Mouse (Mus musculus): ENCODE measurements around the gene Zyg11a. TPM values are rescaled to one million over a fixed set of nuclear protein-coding genes. Genes with fewer than 3 reads are reported as not detected.
"Not testable (repeated sequence)": the region's sequence is repeated elsewhere in the genome, so short reads cannot be mapped to it uniquely, and the experiment has no call there.

The Zyg11a gene
- polyA plus RNA-seq, 1 experiment from 2014 or later = not detected

- Histone ChIP-seq H3K9ac (ENCODE audit: low read length) (no peak overlapping the region), H3K4me3 (ENCODE audit: low read depth, low read length) (no peak overlapping the region), H3K9me3 (replicated peaks; ENCODE audit: control insufficient read depth, low read length) (no peaks in the 10 kb centered on the region; the same call in 1 of the 2 replicates), H3K4me2 (ENCODE audit: low read length) (no peak overlapping the region), H3K27me3 (replicated peaks; ENCODE audit: control insufficient read depth, insufficient read depth, low read length) (no peaks in the 10 kb centered on the region; the same call in 1 of the 2 replicates), H3K36me3 (ENCODE audit: control insufficient read depth, insufficient read depth, low read length) (no peaks in the 10 kb centered on the region), H3K27ac (ENCODE audit: low read depth, low read length) (no peak overlapping the region), H3K4me1 (ENCODE audit: control insufficient read depth, insufficient read depth, low read length) (peaks cover 3% of the 10 kb centered on the region; the same call in 1 of the 2 replicates)
- ATAC-seq (no peak), DNase-seq (ENCODE audit: low spot score) (no peak)
- WGBS = 86% methylated on average over 3 of the region's 3 CpGs
Observed at GRCm38 (mm10) chr4:108163291-108163690, 54.6 kb downstream of the Zyg11a start.

- 89% methylated on average over 8 of the region's 8 CpGs for WGBS
- Histone ChIP-seq H3K9ac (ENCODE audit: low read length) (no peak overlapping the region), H3K9me3 (replicated peaks; ENCODE audit: control insufficient read depth, low read length) (no peaks in the 10 kb centered on the region; the same call in 1 of the 2 replicates), H3K27ac (ENCODE audit: low read depth, low read length) (no peak overlapping the region), H3K4me2 (ENCODE audit: low read length) (no peak overlapping the region), H3K4me3 (ENCODE audit: low read depth, low read length) (no peak overlapping the region), H3K4me1 (ENCODE audit: control insufficient read depth, insufficient read depth, low read length) (peaks cover 3% of the 10 kb centered on the region; the same call in 1 of the 2 replicates), H3K36me3 (ENCODE audit: control insufficient read depth, insufficient read depth, low read length) (no peaks in the 10 kb centered on the region), H3K27me3 (replicated peaks; ENCODE audit: control insufficient read depth, insufficient read depth, low read length) (no peaks in the 10 kb centered on the region; the same call in 1 of the 2 replicates)
- no peak for ATAC-seq
- no peak for DNase-seq (ENCODE audit: low spot score)
Observed at GRCm38 (mm10) chr4:108161936-108162335, 55.9 kb downstream of the Zyg11a start.

- not testable (repeated sequence) for DNase-seq (ENCODE audit: low spot score); H3K9ac ChIP-seq (ENCODE audit: low read length)
Observed at GRCm38 (mm10) chr4:108155141-108155540, 62.7 kb downstream of the Zyg11a start.

GRCm38 (mm10) chr4:108145554-108145953 lies 72.3 kb downstream of the Zyg11a start:
- H3K9ac ChIP-seq (ENCODE audit: low read length); H3K9me3 ChIP-seq (replicated peaks; ENCODE audit: control insufficient read depth, low read length); H3K27me3 ChIP-seq (replicated peaks; ENCODE audit: control insufficient read depth, insufficient read depth, low read length); H3K4me2 ChIP-seq (ENCODE audit: low read length); H3K36me3 ChIP-seq (ENCODE audit: control insufficient read depth, insufficient read depth, low read length); H3K4me1 ChIP-seq (ENCODE audit: control insufficient read depth, insufficient read depth, low read length); H3K4me3 ChIP-seq (ENCODE audit: low read depth, low read length); DNase-seq (ENCODE audit: low spot score); ATAC-seq; H3K27ac ChIP-seq (ENCODE audit: low read depth, low read length): not testable (repeated sequence)
- WGBS = 46% methylated on average over 3 of the region's 3 CpGs

More at GRCm38 (mm10) chr4:108155141-108155540, 62.7 kb downstream of the Zyg11a start:
- not testable (repeated sequence) for H3K27ac ChIP-seq (ENCODE audit: low read depth, low read length); H3K36me3 ChIP-seq (ENCODE audit: control insufficient read depth, insufficient read depth, low read length); ATAC-seq; H3K4me3 ChIP-seq (ENCODE audit: low read depth, low read length); H3K4me1 ChIP-seq (ENCODE audit: control insufficient read depth, insufficient read depth, low read length); H3K27me3 ChIP-seq (replicated peaks; ENCODE audit: control insufficient read depth, insufficient read depth, low read length); H3K9me3 ChIP-seq (replicated peaks; ENCODE audit: control insufficient read depth, low read length); H3K4me2 ChIP-seq (ENCODE audit: low read length)
- 80% methylated on average over 1 of the region's 1 CpGs for WGBS

GRCm38 (mm10) chr4:108144880-108145279 lies 73.0 kb downstream of the Zyg11a start, which contains the start of gene Scp2:
Gene Scp2, minus strand, starts transcription at chr4:108144998.
- H3K4me3 ChIP-seq (ENCODE audit: low read depth, low read length) = no peak within 1 kb of the TSS
- DNase-seq (ENCODE audit: low spot score) (no peak), ATAC-seq (no peak)
- no peak within 1 kb of the TSS for H3K27ac ChIP-seq (ENCODE audit: low read depth, low read length)
- H3K9me3 ChIP-seq (replicated peaks; ENCODE audit: control insufficient read depth, low read length) = no peaks in the 10 kb centered on the region
- H3K4me2 ChIP-seq (ENCODE audit: low read length) = no peak within 1 kb of the TSS
- H3K9ac ChIP-seq (ENCODE audit: low read length) = no peak within 1 kb of the TSS
- 85% methylated on average over 1 of the region's 1 CpGs for WGBS
- H3K36me3 ChIP-seq (ENCODE audit: control insufficient read depth, insufficient read depth, low read length) = no peaks in the 10 kb centered on the region
- H3K4me1 ChIP-seq (ENCODE audit: control insufficient read depth, insufficient read depth, low read length) = no peaks in the 10 kb centered on the region
- no peaks in the 10 kb centered on the region for H3K27me3 ChIP-seq (replicated peaks; ENCODE audit: control insufficient read depth, insufficient read depth, low read length)

- DNase-seq (ENCODE audit: low spot score) = no peak
- H3K27ac ChIP-seq (ENCODE audit: low read depth, low read length) = no peak overlapping the region
- no peaks in the 10 kb centered on the region for H3K9me3 ChIP-seq (replicated peaks; ENCODE audit: control insufficient read depth, low read length)
- no peaks in the 10 kb centered on the region for H3K36me3 ChIP-seq (ENCODE audit: control insufficient read depth, insufficient read depth, low read length)
- no peak overlapping the region for H3K4me3 ChIP-seq (ENCODE audit: low read depth, low read length)
- H3K27me3 ChIP-seq (replicated peaks; ENCODE audit: control insufficient read depth, insufficient read depth, low read length) = no peaks in the 10 kb centered on the region
- no peak overlapping the region for H3K9ac ChIP-seq (ENCODE audit: low read length)
- H3K4me1 ChIP-seq (ENCODE audit: control insufficient read depth, insufficient read depth, low read length) = no peaks in the 10 kb centered on the region
- no peak for ATAC-seq
- no peak overlapping the region for H3K4me2 ChIP-seq (ENCODE audit: low read length)
Observed at GRCm38 (mm10) chr4:108143778-108144177, 74.1 kb downstream of the Zyg11a start.

- not testable (repeated sequence) for H3K27ac ChIP-seq (ENCODE audit: low read depth, low read length); H3K9ac ChIP-seq (ENCODE audit: low read length); H3K4me2 ChIP-seq (ENCODE audit: low read length); H3K27me3 ChIP-seq (replicated peaks; ENCODE audit: control insufficient read depth, insufficient read depth, low read length); DNase-seq (ENCODE audit: low spot score); H3K36me3 ChIP-seq (ENCODE audit: control insufficient read depth, insufficient read depth, low read length); ATAC-seq; H3K4me3 ChIP-seq (ENCODE audit: low read depth, low read length); H3K9me3 ChIP-seq (replicated peaks; ENCODE audit: control insufficient read depth, low read length); H3K4me1 ChIP-seq (ENCODE audit: control insufficient read depth, insufficient read depth, low read length)
- 88% methylated on average over 2 of the region's 2 CpGs for WGBS
Observed at GRCm38 (mm10) chr4:108143178-108143577, 74.7 kb downstream of the Zyg11a start.

GRCm38 (mm10) chr4:108136938-108137337 lies 80.9 kb downstream of the Zyg11a start:
- ATAC-seq (no peak), DNase-seq (ENCODE audit: low spot score) (no peak)
- H3K27me3 ChIP-seq (replicated peaks; ENCODE audit: control insufficient read depth, insufficient read depth, low read length) = no peaks in the 10 kb centered on the region
- H3K4me3 ChIP-seq (ENCODE audit: low read depth, low read length) = no peak overlapping the region
- H3K9me3 ChIP-seq (replicated peaks; ENCODE audit: control insufficient read depth, low read length) = no peaks in the 10 kb centered on the region
- no peaks in the 10 kb centered on the region for H3K36me3 ChIP-seq (ENCODE audit: control insufficient read depth, insufficient read depth, low read length)
- H3K9ac ChIP-seq (ENCODE audit: low read length) = no peak overlapping the region
- no peak overlapping the region for H3K27ac ChIP-seq (ENCODE audit: low read depth, low read length)
- no peaks in the 10 kb centered on the region for H3K4me1 ChIP-seq (ENCODE audit: control insufficient read depth, insufficient read depth, low read length)
- no peak overlapping the region for H3K4me2 ChIP-seq (ENCODE audit: low read length)
- 90% methylated on average over 5 of the region's 5 CpGs for WGBS
